Mouse (Mus musculus): Measurements from ENCODE around the gene Tnfaip8l1.

The Tnfaip8l1 gene

GRCm38 (mm10) chr17:56137839-56138613 is 24.3 kb upstream of the Tnfaip8l1 start:
- DNase-seq (ENCODE audit: low read depth, low spot score) = no peak

GRCm38 (mm10) chr17:56139355-56139754 is 22.9 kb upstream of the Tnfaip8l1 start:
- DNase-seq (ENCODE audit: low read depth, low spot score) = no peak

- no peak for DNase-seq (ENCODE audit: low read depth, low spot score)
Observed at GRCm38 (mm10) chr17:56139858-56140595, 22.2 kb upstream of the Tnfaip8l1 start, which contains the start of gene Sema6b. Sema6b (minus strand) TSS chr17:56140343.

GRCm38 (mm10) chr17:56141702-56142605 is 20.3 kb upstream of the Tnfaip8l1 start:
- DNase-seq (ENCODE audit: low read depth, low spot score) = no peak

GRCm38 (mm10) chr17:56144546-56144945 is 17.7 kb upstream of the Tnfaip8l1 start:
- DNase-seq (ENCODE audit: low read depth, low spot score) = no peak

- no peak for DNase-seq (ENCODE audit: low read depth, low spot score)
Observed at GRCm38 (mm10) chr17:56146131-56146530, 16.1 kb upstream of the Tnfaip8l1 start.

GRCm38 (mm10) chr17:56147420-56147819 is 14.9 kb upstream of the Tnfaip8l1 start:
- no peak for DNase-seq (ENCODE audit: low read depth, low spot score)

- DNase-seq (ENCODE audit: low read depth, low spot score) = no peak
Observed at GRCm38 (mm10) chr17:56148280-56148679, 14.0 kb upstream of the Tnfaip8l1 start.

GRCm38 (mm10) chr17:56148790-56149618 is 13.3 kb upstream of the Tnfaip8l1 start:
- DNase-seq (ENCODE audit: low read depth, low spot score) = no peak

- no peak for DNase-seq (ENCODE audit: low read depth, low spot score)
Observed at GRCm38 (mm10) chr17:56149897-56150296, 12.4 kb upstream of the Tnfaip8l1 start.

GRCm38 (mm10) chr17:56153643-56154042 is 8.6 kb upstream of the Tnfaip8l1 start:
- DNase-seq (ENCODE audit: low read depth, low spot score) = peak; percentile 57

GRCm38 (mm10) chr17:56159729-56160128 is 2.5 kb upstream of the Tnfaip8l1 start:
- peak; percentile 62 for DNase-seq (ENCODE audit: low read depth, low spot score)

- DNase-seq (ENCODE audit: low read depth, low spot score) = no peak
Observed at GRCm38 (mm10) chr17:56163523-56164102, 1.3 kb downstream of the Tnfaip8l1 start.

- no peak for DNase-seq (ENCODE audit: low read depth, low spot score)
Observed at GRCm38 (mm10) chr17:56164510-56164909, 2.2 kb downstream of the Tnfaip8l1 start.

- no peak for DNase-seq (ENCODE audit: low read depth, low spot score)
Observed at GRCm38 (mm10) chr17:56165671-56166070, 3.4 kb downstream of the Tnfaip8l1 start.

- no peak for DNase-seq (ENCODE audit: low read depth, low spot score)
Observed at GRCm38 (mm10) chr17:56169830-56170229, 7.6 kb downstream of the Tnfaip8l1 start.

- DNase-seq (ENCODE audit: low read depth, low spot score) = no peak
Observed at GRCm38 (mm10) chr17:56170636-56171035, 8.4 kb downstream of the Tnfaip8l1 start.

- no peak for DNase-seq (ENCODE audit: low read depth, low spot score)
Observed at GRCm38 (mm10) chr17:56171456-56171855, 9.2 kb downstream of the Tnfaip8l1 start.

- no peak for DNase-seq (ENCODE audit: low read depth, low spot score)
Observed at GRCm38 (mm10) chr17:56171881-56172280, 9.6 kb downstream of the Tnfaip8l1 start.

GRCm38 (mm10) chr17:56173401-56174046 is 11.2 kb downstream of the Tnfaip8l1 start:
- DNase-seq (ENCODE audit: low read depth, low spot score) = no peak
